Mouse (Mus musculus) right cerebral cortex, adult 2 months (tissue): ENCODE data around the gene Elmsan1.

Experiments
- DNase-seq, 2 experiments: peaks; one replicate each; pipeline ENCODE4 v3.0.0; 2021 to 2022; ENCODE audit warnings: low spot score in 2 of 2

Gene Elmsan1

GRCm38 (mm10) chr12:84100604-84101492 lies 117.8 kb downstream of the Elmsan1 start, which contains the start of gene Acot6:
TSS of gene Acot6 (plus strand) at chr12:84100654.
- DNase-seq = peak; percentile 35 to 41

DNA sequence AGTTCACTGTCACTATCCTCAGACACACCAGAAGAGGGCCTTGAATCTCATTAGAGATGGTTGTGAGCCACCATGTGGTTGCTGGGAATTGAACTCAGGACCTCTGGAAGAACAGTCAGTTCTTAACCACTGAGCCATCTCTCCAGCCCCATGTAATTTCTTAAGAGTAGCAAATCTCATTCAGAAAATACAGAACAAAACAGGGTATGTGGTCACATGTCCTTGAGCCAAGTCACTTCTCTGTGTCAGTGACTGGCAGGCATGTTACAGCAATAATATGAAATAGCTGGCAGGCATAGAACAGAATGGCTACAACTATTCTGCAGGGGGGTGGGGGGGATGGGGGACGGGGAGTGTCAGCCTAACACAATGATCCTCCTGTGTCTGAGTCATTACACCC lies 118.6 kb downstream of the Elmsan1 start:
- DNase-seq = no peak

- no peak for DNase-seq
These were observed 119.1 kb downstream of the Elmsan1 start for GRCm38 (mm10) chr12:84099605-84100004.
